Mouse (Mus musculus): ENCODE results near the gene Shox2. TPM values are rescaled to one million over a fixed set of nuclear protein-coding genes. Genes with fewer than 3 reads are reported as not detected.

Shox2 gene
- 1.3 and 1.7 TPM in 2 replicates for polyA plus RNA-seq (2015; fragmentation: Nextera tagmentation; extraction: Ambion mirVana)

DNA sequence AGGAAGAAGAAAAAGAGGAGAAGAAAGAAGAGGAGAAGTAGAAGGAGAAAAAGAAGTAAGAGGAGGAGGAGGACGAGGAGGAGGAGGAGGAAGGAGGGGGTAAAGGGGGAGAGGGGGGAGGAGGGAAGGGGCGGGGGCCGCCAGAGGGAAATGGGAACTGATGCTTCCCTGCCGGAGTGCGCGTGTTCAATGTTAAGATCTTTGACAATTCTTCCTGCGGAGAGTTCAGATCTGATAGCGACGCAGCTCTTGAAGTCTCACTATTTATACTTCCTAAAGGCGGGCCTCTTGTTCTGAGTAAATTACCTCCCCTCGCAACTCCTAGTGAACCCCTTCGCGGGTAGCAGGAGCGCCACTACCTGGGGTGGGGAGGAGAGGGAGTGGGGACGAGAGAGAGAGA lies at the start of gene Shox2:
Gene Shox2 (minus strand): TSS at position 66 of the 400 bp plus-strand sequence.
- no peaks in the 10 kb centered on the region for H3K9me3 ChIP-seq (replicated peaks)
- ATAC-seq (replicated peaks; ENCODE audit: low FRiP score), result no peak
- H3K36me3 ChIP-seq, result no peaks in the 10 kb centered on the region
- H3K4me3 ChIP-seq (replicated peaks), result peak within 1 kb of the TSS; percentile 51
- no peak within 1 kb of the TSS for H3K9ac ChIP-seq
- H3K27me3 ChIP-seq, result peaks cover 74% of the 10 kb centered on the region
- peak within 1 kb of the TSS; percentile 88 for H3K4me2 ChIP-seq
- H3K4me1 ChIP-seq, result peaks cover 40% of the 10 kb centered on the region
- under 1% methylated on average over 14 of the region's 15 CpGs for WGBS
- H3K27ac ChIP-seq, result no peak within 1 kb of the TSS

- H3K4me2 ChIP-seq, result no peak overlapping the region
- no peak overlapping the region for H3K27ac ChIP-seq
- H3K27me3 ChIP-seq, result no peaks in the 10 kb centered on the region
- no peaks in the 10 kb centered on the region for H3K4me1 ChIP-seq
- H3K36me3 ChIP-seq, result peaks cover 38% of the 10 kb centered on the region
- ATAC-seq (replicated peaks; ENCODE audit: low FRiP score), result no peak
- no peak overlapping the region for H3K9ac ChIP-seq
- WGBS, result 90% methylated on average over 1 of the region's 1 CpGs
- no peaks in the 10 kb centered on the region for H3K9me3 ChIP-seq (replicated peaks)
- no peak overlapping the region for H3K4me3 ChIP-seq (replicated peaks)
Observed at GRCm38 (mm10) chr3:66996820-66997219, 15.2 kb upstream of the Shox2 start.

DNA sequence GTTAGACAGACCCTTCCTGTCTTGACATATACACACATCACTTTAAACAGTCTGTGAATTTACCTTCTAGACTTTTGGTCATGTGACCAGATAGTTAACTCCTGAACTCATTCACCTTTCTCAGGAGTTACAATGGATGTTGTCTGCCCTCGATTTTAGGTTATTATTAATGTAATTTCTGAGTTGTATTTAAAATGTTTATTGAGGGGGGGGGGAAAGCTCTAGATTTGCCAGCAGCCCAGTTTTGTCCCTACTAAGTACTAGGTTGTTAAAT lies 4.7 kb upstream of the Shox2 start:
- ATAC-seq (replicated peaks; ENCODE audit: low FRiP score), result no peak
- no peaks in the 10 kb centered on the region for H3K36me3 ChIP-seq
- H3K4me2 ChIP-seq, result peak overlapping the region; percentile 64
- H3K4me3 ChIP-seq (replicated peaks), result peak overlapping the region; percentile 83
- 12% methylated on average over 1 of the region's 1 CpGs for WGBS
- H3K4me1 ChIP-seq, result peaks cover 19% of the 10 kb centered on the region
- H3K9me3 ChIP-seq (replicated peaks), result no peaks in the 10 kb centered on the region
- H3K27me3 ChIP-seq, result peaks cover 28% of the 10 kb centered on the region
- no peak overlapping the region; the same call in 1 of the 2 replicates for H3K27ac ChIP-seq
- peak overlapping the region; percentile 84 for H3K9ac ChIP-seq

- Histone ChIP-seq H3K4me1 (peaks cover 24% of the 10 kb centered on the region), H3K4me3 (replicated peaks) (peak overlapping the region; percentile 83), H3K36me3 (no peaks in the 10 kb centered on the region), H3K27me3 (peaks cover 33% of the 10 kb centered on the region), H3K9me3 (replicated peaks) (no peaks in the 10 kb centered on the region), H3K9ac (peak overlapping the region; percentile 84), H3K4me2 (peak overlapping the region; percentile 64), H3K27ac (peak overlapping the region; percentile 63; the same call in 1 of the 2 replicates)
- under 1% methylated on average over 60 of the region's 60 CpGs for WGBS
- ATAC-seq (replicated peaks; ENCODE audit: low FRiP score), result peak; percentile 96
Observed at GRCm38 (mm10) chr3:66985539-66986286, 4.1 kb upstream of the Shox2 start.

DNA sequence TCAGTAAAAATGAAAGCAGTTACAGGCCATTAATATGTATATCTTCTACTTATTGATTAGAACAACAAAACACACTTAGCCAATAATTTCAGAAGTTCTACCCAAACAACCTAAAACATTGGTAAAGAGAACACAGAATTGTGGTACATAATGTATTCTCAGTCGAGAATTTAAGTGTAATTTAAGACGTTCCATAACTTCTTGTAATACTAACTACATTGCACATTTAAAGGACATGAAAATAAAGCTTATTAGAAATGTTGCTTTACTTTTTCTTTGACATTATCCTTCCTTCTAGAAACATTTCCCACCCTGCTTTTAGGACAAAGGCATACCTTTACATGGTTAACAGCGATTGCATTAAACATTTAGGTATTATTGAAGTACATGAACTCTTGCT lies 1.9 kb upstream of the Shox2 start:
- Histone ChIP-seq H3K9ac (no peak overlapping the region), H3K4me3 (replicated peaks) (no peak overlapping the region), H3K4me1 (peaks cover 38% of the 10 kb centered on the region), H3K27me3 (peaks cover 56% of the 10 kb centered on the region), H3K27ac (no peak overlapping the region), H3K36me3 (no peaks in the 10 kb centered on the region), H3K9me3 (replicated peaks) (no peaks in the 10 kb centered on the region), H3K4me2 (no peak overlapping the region)
- WGBS, result 14% methylated on average over 3 of the region's 3 CpGs
- ATAC-seq (replicated peaks; ENCODE audit: low FRiP score), result no peak

DNA sequence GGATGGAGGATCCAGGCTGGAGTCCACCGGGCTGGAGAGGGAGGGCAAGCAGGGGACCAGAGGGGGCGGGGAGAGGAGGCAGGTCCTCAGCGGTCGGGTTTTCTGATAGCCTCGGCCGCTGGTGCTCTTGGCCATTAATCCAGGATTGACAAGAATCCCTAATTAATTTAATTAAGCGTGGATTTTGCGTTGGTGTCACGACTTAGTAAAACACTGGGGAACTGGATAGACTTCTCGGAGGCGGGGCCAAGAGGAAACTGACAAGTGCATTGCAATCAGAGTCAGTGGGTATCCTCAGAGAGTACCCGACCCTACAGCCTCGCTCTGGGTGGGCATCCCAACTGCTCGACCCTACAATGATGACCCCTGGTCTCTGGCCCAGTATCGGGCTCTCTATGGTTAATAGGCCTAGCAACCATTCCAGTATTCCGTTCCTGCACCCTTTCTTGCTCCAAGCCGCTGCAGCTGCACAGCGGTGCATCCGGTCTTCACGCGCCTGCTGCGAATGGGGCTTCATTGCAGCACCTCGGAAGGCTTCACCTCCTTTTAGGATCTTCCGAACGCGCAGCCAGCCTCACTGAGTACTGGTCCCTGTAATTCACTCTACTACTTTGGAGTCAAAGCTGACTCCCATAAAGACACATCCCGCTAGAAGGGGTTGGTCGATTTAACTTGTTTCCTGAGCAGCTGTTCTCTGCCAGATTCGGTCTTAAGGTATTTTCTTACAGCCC lies 775 bp upstream of the Shox2 start:
- H3K36me3 ChIP-seq, result no peaks in the 10 kb centered on the region
- H3K27ac ChIP-seq, result no peak overlapping the region
- under 1% methylated on average over 29 of the region's 29 CpGs for WGBS
- H3K4me1 ChIP-seq, result peaks cover 40% of the 10 kb centered on the region
- ATAC-seq (replicated peaks; ENCODE audit: low FRiP score), result no peak
- peak overlapping the region; percentile 88 for H3K4me2 ChIP-seq
- H3K4me3 ChIP-seq (replicated peaks), result peak overlapping the region; percentile 51
- H3K27me3 ChIP-seq, result peaks cover 67% of the 10 kb centered on the region
- no peaks in the 10 kb centered on the region for H3K9me3 ChIP-seq (replicated peaks)
- no peak overlapping the region for H3K9ac ChIP-seq

DNA sequence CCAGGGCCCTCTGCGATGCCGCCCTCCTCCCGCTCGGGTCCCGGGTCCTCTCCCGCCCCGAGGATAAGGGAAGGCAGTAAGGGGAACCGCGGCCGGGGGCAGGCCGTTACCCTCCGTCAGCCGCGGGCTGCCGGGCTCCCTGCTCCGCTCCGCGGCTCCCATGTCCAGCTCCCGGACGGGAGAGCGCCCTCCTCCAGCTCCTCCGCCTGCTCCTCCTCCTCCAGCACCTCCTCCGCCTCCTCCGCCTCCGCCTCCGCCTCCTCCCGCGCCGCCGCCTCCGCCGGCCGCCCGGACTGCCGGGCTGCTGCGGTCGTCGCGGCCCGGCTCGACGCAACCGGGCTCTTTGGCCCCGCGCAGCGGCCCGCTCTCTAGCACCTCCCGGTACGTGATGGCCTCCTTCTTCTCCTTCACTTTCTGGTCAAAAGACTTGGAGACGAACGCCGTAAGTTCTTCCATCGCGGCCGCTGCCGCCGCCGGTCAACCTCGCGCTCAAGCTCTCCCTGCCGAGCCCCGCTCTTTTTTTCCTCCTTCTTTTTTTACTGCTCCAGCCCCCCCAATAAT lies 390 bp downstream of the Shox2 start, which contains the start of gene Rsrc1:
Gene Rsrc1 (plus strand): TSS at position 290 of the 561 bp plus-strand sequence.
- H3K27me3 ChIP-seq, result peaks cover 77% of the 10 kb centered on the region
- peaks cover 35% of the 10 kb centered on the region for H3K4me1 ChIP-seq
- no peak within 1 kb of the TSS for H3K27ac ChIP-seq
- peak; percentile 79 for ATAC-seq (replicated peaks; ENCODE audit: low FRiP score)
- peak within 1 kb of the TSS; percentile 51 for H3K4me3 ChIP-seq (replicated peaks)
- peak within 1 kb of the TSS; percentile 88 for H3K4me2 ChIP-seq
- WGBS, result under 1% methylated on average over 57 of the region's 62 CpGs
- no peaks in the 10 kb centered on the region for H3K36me3 ChIP-seq
- no peak within 1 kb of the TSS for H3K9ac ChIP-seq
- H3K9me3 ChIP-seq (replicated peaks), result no peaks in the 10 kb centered on the region

DNA sequence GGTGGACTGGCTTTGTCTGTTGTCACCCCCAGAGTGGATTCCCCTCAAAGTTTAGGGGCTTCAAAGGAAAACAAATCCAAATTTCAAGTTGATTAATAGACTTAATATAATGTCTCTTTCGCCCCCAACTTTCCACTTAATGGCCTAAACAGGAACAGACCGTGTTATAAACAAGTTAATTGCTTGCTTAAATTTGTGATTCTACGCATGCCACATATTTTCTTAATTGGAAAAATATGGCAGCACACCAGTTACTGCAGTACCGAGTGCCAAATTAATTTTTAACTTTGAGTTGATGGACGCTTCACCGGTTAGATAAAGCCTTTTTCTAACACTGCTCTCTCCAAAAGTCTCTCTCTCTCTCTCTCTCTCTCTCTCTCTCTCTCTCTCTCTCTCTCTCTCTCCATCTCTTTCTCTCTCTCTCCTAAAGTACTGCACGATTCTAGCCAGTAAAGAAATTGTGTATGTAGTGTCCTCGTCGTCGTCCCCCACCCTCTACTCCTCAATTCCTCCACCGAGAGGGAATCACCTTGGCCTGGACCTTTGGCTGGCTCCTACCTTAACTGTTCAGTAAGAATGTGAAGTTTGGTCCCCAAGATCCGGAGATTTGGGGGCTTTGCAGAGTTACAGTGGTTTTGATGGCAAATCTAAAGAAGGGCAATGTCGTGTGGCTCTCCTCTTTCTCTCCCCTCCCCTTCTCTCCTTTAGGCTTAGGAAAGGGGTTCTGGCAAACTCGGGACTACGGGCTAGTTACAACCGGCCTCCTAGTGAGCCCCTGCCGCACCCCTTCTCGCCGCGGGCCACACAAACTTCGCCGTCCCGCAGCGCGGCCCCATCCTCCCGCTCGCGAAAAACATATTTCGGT lies 1.2 kb downstream of the Shox2 start:
- H3K9ac ChIP-seq, result no peak overlapping the region
- H3K9me3 ChIP-seq (replicated peaks), result no peaks in the 10 kb centered on the region
- ATAC-seq (replicated peaks; ENCODE audit: low FRiP score), result no peak
- H3K27me3 ChIP-seq, result peaks cover 82% of the 10 kb centered on the region
- WGBS, result 1% methylated on average over 29 of the region's 29 CpGs
- peak overlapping the region; percentile 88 for H3K4me2 ChIP-seq
- no peak overlapping the region for H3K27ac ChIP-seq
- H3K4me3 ChIP-seq (replicated peaks), result peak overlapping the region; percentile 51
- no peaks in the 10 kb centered on the region for H3K36me3 ChIP-seq
- peaks cover 35% of the 10 kb centered on the region for H3K4me1 ChIP-seq

- H3K4me3 ChIP-seq (replicated peaks), result no peak overlapping the region
Observed at GRCm38 (mm10) chr3:66979491-66979890, 2.1 kb downstream of the Shox2 start.

GRCm38 (mm10) chr3:66978457-66979381 lies 2.9 kb downstream of the Shox2 start:
- H3K27me3 ChIP-seq, result peaks cover 91% of the 10 kb centered on the region
- H3K4me1 ChIP-seq, result peaks cover 36% of the 10 kb centered on the region
- H3K4me2 ChIP-seq, result peak overlapping the region; percentile 20; the same call in 1 of the 2 replicates
- H3K9ac ChIP-seq, result no peak overlapping the region
- no peaks in the 10 kb centered on the region for H3K9me3 ChIP-seq (replicated peaks)
- no peaks in the 10 kb centered on the region for H3K36me3 ChIP-seq
- WGBS, result under 1% methylated on average over 45 of the region's 45 CpGs
- H3K4me3 ChIP-seq (replicated peaks), result no peak overlapping the region
- no peak for ATAC-seq (replicated peaks; ENCODE audit: low FRiP score)
- no peak overlapping the region for H3K27ac ChIP-seq

More at GRCm38 (mm10) chr3:66979491-66979890, 2.1 kb downstream of the Shox2 start:
- no peak overlapping the region for H3K4me2 ChIP-seq
- WGBS, result 5% methylated on average over 9 of the region's 9 CpGs
- H3K4me1 ChIP-seq, result peaks cover 35% of the 10 kb centered on the region
- H3K36me3 ChIP-seq, result no peaks in the 10 kb centered on the region
- peaks cover 91% of the 10 kb centered on the region for H3K27me3 ChIP-seq
- no peaks in the 10 kb centered on the region for H3K9me3 ChIP-seq (replicated peaks)
- no peak overlapping the region for H3K27ac ChIP-seq
- H3K9ac ChIP-seq, result no peak overlapping the region
- ATAC-seq (replicated peaks; ENCODE audit: low FRiP score), result no peak

All from kidney, embryonic 15.5 days (tissue).